Mouse (Mus musculus): ENCODE data around the gene Zswim8. TPM values are rescaled to one million over a fixed set of nuclear protein-coding genes. Genes with fewer than 3 reads are reported as not detected.

The Zswim8 gene
- total RNA-seq, 1 experiment: 33.9 TPM

GRCm38 (mm10) chr14:20686576-20686975, 20.8 kb upstream of the Zswim8 start:
- Histone ChIP-seq H3K9ac (ENCODE audit: insufficient read depth, low read depth, low read length, poor library complexity, severe bottlenecking) (no peak overlapping the region), H3K4me3 (ENCODE audit: insufficient read depth in 1 of 2, low read depth in 1 of 2, low read length in 2 of 2, poor library complexity in 1 of 2, severe bottlenecking in 1 of 2) (no peak overlapping the region), H3K4me1 (ENCODE audit: control insufficient read depth in 2 of 2, insufficient read depth in 2 of 2, low read length in 2 of 2, poor library complexity in 1 of 2) (peaks cover 3% of the 10 kb centered on the region in 2 experiments; a peak in 1 of 4 replicates), H3K27ac (ENCODE audit: insufficient read depth, low read depth, low read length, poor library complexity, severe bottlenecking) (no peak overlapping the region), H3K9me3 (ENCODE audit: control insufficient read depth, insufficient read depth, low read depth, low read length) (no peaks in the 10 kb centered on the region), H3K36me3 (ENCODE audit: control insufficient read depth, insufficient read depth, low read length, poor library complexity, severe bottlenecking) (peaks cover 51% of the 10 kb centered on the region)
- in situ Hi-C loops (cut with MboI; ENCODE audit: low sequenced_read_pairs in 2 of 2, unreplicated experiment in 2 of 2): no loop called here
- TF ChIP-seq HCFC1 (IDR thresholded peaks at IDR 0.05; ENCODE audit: borderline replicate concordance, insufficient read depth, low read length): no peak
- no peak for TF ChIP-seq MAFK (IDR thresholded peaks at IDR 0.05; ENCODE audit: insufficient read depth, low read depth, low read length)
- no peak for TF ChIP-seq CHD2 (IDR thresholded peaks at IDR 0.05; ENCODE audit: low read depth, low read length)
- TF ChIP-seq ZC3H11A (IDR thresholded peaks at IDR 0.05; ENCODE audit: borderline replicate concordance, low read depth, low read length): no peak
- no peak for TF ChIP-seq ZNF384 (IDR thresholded peaks at IDR 0.05; ENCODE audit: low read depth, low read length)
- no peak for DNase-seq (ENCODE audit: low read depth, low spot score)

GRCm38 (mm10) chr14:20689009-20689408, 18.3 kb upstream of the Zswim8 start:
- TF ChIP-seq CHD2 (IDR thresholded peaks at IDR 0.05; ENCODE audit: low read depth, low read length) (no peak), MAFK (IDR thresholded peaks at IDR 0.05; ENCODE audit: insufficient read depth, low read depth, low read length) (no peak), HCFC1 (IDR thresholded peaks at IDR 0.05; ENCODE audit: borderline replicate concordance, insufficient read depth, low read length) (no peak), ZNF384 (IDR thresholded peaks at IDR 0.05; ENCODE audit: low read depth, low read length) (no peak), ZC3H11A (IDR thresholded peaks at IDR 0.05; ENCODE audit: borderline replicate concordance, low read depth, low read length) (no peak)
- in situ Hi-C loops (cut with MboI; ENCODE audit: low sequenced_read_pairs in 2 of 2, unreplicated experiment in 2 of 2): no loop called here
- Histone ChIP-seq H3K9ac (ENCODE audit: insufficient read depth, low read depth, low read length, poor library complexity, severe bottlenecking) (no peak overlapping the region), H3K36me3 (ENCODE audit: control insufficient read depth, insufficient read depth, low read length, poor library complexity, severe bottlenecking) (peaks cover 51% of the 10 kb centered on the region), H3K4me1 (ENCODE audit: control insufficient read depth in 2 of 2, insufficient read depth in 2 of 2, low read length in 2 of 2, poor library complexity in 1 of 2) (no peaks in the 10 kb centered on the region), H3K9me3 (ENCODE audit: control insufficient read depth, insufficient read depth, low read depth, low read length) (no peaks in the 10 kb centered on the region), H3K4me3 (ENCODE audit: insufficient read depth in 1 of 2, low read depth in 1 of 2, low read length in 2 of 2, poor library complexity in 1 of 2, severe bottlenecking in 1 of 2) (no peak overlapping the region), H3K27ac (ENCODE audit: insufficient read depth, low read depth, low read length, poor library complexity, severe bottlenecking) (no peak overlapping the region)
- no peak for DNase-seq (ENCODE audit: low read depth, low spot score)

- no peak for TF ChIP-seq HCFC1 (IDR thresholded peaks at IDR 0.05; ENCODE audit: borderline replicate concordance, insufficient read depth, low read length)
- in situ Hi-C loops (cut with MboI; ENCODE audit: low sequenced_read_pairs in 2 of 2, unreplicated experiment in 2 of 2): no loop called here
- H3K36me3 ChIP-seq (ENCODE audit: control insufficient read depth, insufficient read depth, low read length, poor library complexity, severe bottlenecking): peaks cover 37% of the 10 kb centered on the region
- no peak for DNase-seq (ENCODE audit: low read depth, low spot score)
- no peaks in the 10 kb centered on the region for H3K9me3 ChIP-seq (ENCODE audit: control insufficient read depth, insufficient read depth, low read depth, low read length)
- peaks cover 8% of the 10 kb centered on the region in 2 experiments; a peak in 3 of 4 replicates for H3K4me1 ChIP-seq (ENCODE audit: control insufficient read depth in 2 of 2, insufficient read depth in 2 of 2, low read length in 2 of 2, poor library complexity in 1 of 2)
- H3K9ac ChIP-seq (ENCODE audit: insufficient read depth, low read depth, low read length, poor library complexity, severe bottlenecking): no peak overlapping the region
- no peak overlapping the region for H3K4me3 ChIP-seq (ENCODE audit: insufficient read depth in 1 of 2, low read depth in 1 of 2, low read length in 2 of 2, poor library complexity in 1 of 2, severe bottlenecking in 1 of 2)
- no peak overlapping the region for H3K27ac ChIP-seq (ENCODE audit: insufficient read depth, low read depth, low read length, poor library complexity, severe bottlenecking)
These were observed 15.6 kb upstream of the Zswim8 start for GRCm38 (mm10) chr14:20691772-20692171.

GRCm38 (mm10) chr14:20693589-20694101, 13.7 kb upstream of the Zswim8 start:
- Histone ChIP-seq H3K4me3 (ENCODE audit: insufficient read depth in 1 of 2, low read depth in 1 of 2, low read length in 2 of 2, poor library complexity in 1 of 2, severe bottlenecking in 1 of 2) (no peak overlapping the region), H3K9ac (ENCODE audit: insufficient read depth, low read depth, low read length, poor library complexity, severe bottlenecking) (no peak overlapping the region), H3K9me3 (ENCODE audit: control insufficient read depth, insufficient read depth, low read depth, low read length) (no peaks in the 10 kb centered on the region), H3K27ac (ENCODE audit: insufficient read depth, low read depth, low read length, poor library complexity, severe bottlenecking) (no peak overlapping the region), H3K4me1 (ENCODE audit: control insufficient read depth in 2 of 2, insufficient read depth in 2 of 2, low read length in 2 of 2, poor library complexity in 1 of 2) (peaks cover 8% of the 10 kb centered on the region in 2 experiments), H3K36me3 (ENCODE audit: control insufficient read depth, insufficient read depth, low read length, poor library complexity, severe bottlenecking) (peaks cover 27% of the 10 kb centered on the region)
- DNase-seq (ENCODE audit: low read depth, low spot score): no peak
- TF ChIP-seq CHD2 (IDR thresholded peaks at IDR 0.05; ENCODE audit: low read depth, low read length) (no peak), MAFK (IDR thresholded peaks at IDR 0.05; ENCODE audit: insufficient read depth, low read depth, low read length) (no peak), ZC3H11A (IDR thresholded peaks at IDR 0.05; ENCODE audit: borderline replicate concordance, low read depth, low read length) (no peak), ZNF384 (IDR thresholded peaks at IDR 0.05; ENCODE audit: low read depth, low read length) (no peak), HCFC1 (IDR thresholded peaks at IDR 0.05; ENCODE audit: borderline replicate concordance, insufficient read depth, low read length) (no peak)
- in situ Hi-C loops (cut with MboI; ENCODE audit: low sequenced_read_pairs in 2 of 2, unreplicated experiment in 2 of 2): no loop called here

All from ES-E14 (cell line).